Mouse (Mus musculus) cerebellum, postnatal 25 days (tissue): ENCODE results near the gene Etfbkmt.
A peak's percentile ranks its signal among the peaks of the same experiment; 100 is the strongest.
"Not testable (repeated sequence)": the region's sequence is repeated elsewhere in the genome, so short reads cannot be mapped to it uniquely, and the experiment has no call there.

ENCODE experiments used
- DNase-seq, 2 experiments: peaks; one replicate each; pipeline ENCODE4 v3.0.0; 2021; ENCODE audit warnings: mixed read lengths in 2 of 2

The Etfbkmt gene

DNA sequence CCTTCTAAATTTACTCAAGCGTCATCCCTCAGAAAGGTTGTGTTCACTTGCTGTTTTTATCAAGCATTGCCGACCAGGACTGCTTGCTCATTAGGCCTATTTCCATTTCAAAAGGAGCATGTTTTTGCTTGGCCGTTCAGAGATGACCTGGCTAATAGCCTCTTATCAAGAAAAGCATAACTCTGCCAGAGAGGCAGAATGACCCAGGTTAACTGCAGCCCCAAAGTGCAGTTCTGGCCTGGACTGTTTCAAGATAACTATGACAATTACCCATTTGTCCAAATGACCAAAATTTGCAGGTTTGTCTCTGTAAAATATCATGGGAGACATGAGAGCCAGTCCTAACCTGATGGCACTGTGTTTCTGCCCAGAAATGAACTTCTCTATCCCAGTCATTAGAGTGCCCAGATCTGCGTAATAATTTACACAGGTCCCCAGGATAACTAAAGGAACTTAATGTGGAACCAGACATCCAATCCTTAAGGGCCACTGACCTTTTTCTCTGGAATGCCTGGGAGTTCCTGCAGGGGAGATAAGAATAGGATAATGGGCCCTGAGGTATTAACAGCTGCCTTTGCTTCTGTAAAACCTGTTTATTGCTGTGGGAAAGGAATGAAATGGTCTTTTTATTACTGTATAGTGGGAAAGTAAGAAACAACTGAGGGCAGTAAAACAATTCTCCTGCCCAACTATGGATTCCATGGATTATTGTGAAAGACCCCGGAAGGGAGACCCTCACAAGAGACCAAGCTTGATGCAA is 5.1 kb upstream of the Etfbkmt start:
- DNase-seq: no peak

DNA sequence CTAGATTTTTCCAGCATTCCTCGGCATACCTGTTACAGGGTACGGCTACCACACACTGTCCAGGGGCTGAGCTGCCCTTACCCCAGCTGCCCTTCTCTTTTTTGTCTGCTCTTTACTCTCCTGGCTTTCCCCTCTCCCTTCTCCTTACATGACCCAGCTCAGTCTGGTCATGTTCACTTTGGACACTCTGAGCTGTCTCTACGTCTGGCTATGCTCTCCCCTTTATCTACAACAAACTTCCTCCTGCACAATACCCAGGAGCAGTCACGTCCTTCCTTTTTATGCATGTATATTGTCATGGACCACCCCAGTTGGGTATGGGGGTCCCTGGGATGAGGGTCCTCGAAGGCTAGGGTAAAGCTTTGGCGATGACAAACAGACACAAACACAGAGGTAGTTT is 4.0 kb upstream of the Etfbkmt start:
- DNase-seq: no peak

DNA sequence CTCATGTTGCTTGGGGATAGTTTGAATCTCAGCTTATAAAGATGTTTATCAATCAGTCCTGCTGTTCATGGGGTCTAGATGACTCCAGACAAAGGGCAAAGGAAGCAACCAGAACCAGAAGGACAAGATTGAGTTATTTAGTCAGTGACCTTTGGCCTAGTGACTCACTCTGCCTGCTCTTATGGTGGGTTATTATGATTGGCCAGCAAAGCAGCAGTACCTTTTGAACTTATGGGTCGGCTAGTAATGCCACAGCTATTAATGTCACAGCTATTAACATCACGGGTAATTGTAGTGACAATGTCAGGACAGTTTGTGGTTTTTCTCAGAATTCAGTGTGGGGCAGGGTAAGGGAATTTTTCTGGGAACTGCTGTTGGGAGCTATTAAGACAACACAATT is 1.7 kb upstream of the Etfbkmt start:
- DNase-seq: no peak

DNA sequence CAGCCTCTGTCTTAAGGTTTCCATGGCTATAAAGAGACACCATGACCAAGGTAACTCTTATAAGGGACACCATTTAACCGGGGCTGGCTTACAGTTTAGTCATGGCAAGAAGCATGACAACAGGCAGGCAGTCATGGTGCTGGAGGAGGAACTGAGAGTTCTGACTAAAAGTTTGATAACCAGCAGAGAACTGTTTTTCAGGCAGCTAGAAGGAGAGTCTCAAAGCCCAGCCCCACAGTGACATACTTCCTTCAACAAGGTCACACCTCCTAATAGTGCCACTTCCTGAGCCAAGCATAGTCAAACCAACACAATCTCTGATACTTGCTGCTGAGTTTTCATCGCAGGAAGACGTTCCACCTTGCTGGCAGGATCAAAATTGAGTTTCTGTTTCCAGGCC is 638 bp upstream of the Etfbkmt start:
- DNase-seq: no peak

DNA sequence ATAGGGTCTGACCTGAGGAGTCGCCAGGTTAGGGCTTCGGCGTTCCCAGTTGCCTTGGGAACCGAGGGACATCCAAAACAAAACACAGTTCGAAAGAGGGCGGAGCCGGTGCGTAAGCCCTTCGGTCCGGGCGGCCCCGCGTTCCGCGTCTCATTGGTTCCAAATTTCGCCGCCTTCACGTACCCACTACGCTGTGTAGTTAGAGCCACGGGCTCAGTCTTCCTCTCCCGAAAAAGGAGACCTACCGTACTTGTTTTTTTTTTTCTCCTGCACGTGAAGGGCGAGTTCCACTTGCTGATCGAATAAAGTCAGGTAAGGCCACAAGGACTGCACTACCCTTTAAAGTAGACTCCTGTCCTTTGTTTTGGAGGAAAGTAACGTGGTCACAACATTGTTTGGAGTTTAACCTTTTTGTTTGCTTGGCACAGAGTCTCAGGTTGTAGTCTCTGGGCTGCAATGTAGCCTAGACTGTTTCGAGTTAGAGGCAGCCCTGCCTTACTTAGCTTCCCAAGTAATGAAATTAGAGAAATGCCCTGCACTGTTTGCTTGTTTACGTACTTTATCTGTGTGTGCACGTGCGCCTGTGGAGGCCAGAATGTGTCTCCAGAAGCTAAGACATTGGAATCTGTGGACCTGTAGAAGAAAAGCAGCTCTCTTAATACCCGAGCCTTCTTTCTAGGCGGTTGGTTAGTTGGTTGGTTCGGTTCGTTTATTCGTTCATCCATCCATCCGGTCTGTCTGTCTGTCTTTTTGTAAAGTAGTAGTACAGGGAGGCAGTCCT is 1.9 kb downstream of the Etfbkmt start:
- peak; percentile 76 to 81 for DNase-seq

DNA sequence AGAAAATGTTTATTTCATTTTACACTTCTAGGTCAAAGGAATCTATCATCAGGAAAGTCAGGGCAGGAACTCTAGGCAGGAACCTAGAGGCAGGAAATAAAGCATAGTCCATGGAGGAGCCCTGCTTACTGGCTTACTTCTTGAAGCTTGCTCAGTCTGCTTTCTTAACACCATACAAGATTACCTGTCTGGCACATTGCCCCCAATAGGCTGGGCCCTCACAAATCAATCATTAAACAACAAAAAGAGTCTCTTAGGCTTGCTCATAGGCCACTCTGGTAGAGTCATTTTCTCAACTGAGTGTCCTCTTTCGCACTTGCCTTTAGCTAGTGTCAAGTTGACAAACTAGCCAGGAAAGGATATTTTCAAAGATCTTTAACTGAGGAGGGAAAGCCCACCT is 5.5 kb downstream of the Etfbkmt start:
- DNase-seq: no peak

DNA sequence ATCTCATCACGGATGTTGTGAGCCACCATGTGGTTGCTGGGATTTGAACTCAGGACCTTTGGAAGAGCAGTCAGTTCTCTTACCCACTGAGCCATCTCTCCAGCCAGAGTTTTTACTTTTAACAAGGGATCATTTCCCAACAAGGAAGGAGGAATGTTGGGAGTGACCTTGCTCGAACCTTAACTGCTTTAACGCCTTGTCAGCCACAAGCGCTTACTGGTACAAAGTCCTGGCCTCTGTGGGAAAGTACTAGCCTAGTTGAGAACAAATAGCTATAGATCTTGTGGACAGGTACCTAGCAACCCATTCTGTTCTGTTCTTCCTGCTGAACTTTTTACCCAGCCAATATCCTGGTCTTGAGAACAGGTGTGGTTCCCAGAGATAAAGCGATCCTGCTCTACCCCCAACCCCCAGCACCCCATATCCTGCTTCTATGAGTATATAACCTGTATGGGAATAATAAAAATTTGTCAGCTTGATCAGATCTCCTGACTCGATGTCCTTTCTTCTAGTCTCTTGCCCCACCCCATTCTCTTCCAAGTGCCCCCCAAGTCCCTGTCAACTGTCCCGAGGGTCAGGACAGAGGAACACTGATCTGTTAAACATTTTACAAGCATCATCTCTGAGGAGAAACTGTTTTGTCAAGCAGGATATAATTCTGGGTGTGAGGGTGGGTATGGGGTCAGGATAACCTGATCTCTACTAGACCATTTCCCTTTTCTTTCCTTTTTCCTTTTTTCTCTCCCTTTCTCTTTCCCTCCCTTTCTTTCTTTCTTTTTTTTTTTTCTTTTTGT is 9.0 kb downstream of the Etfbkmt start:
- no peak for DNase-seq

DNA sequence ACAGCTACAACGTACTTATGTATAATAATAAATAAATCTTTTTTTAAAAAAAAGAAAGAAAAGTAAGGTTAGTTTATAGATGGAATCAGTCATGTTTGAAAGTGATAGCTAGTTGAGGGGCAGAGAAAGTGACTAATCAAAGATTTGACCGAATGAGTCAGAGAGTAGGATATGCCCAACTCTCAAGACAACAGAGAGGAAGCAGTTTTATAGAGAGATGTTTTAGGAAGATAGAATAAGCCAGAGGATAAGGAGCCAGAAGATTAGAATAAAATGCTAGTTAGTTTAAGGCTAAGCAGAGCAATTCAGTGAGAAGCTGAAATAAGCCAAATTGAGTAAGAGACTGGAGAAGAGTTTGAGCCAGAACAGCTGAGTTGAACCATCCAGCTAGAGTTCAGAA is 12.5 kb downstream of the Etfbkmt start:
- DNase-seq: no peak

DNA sequence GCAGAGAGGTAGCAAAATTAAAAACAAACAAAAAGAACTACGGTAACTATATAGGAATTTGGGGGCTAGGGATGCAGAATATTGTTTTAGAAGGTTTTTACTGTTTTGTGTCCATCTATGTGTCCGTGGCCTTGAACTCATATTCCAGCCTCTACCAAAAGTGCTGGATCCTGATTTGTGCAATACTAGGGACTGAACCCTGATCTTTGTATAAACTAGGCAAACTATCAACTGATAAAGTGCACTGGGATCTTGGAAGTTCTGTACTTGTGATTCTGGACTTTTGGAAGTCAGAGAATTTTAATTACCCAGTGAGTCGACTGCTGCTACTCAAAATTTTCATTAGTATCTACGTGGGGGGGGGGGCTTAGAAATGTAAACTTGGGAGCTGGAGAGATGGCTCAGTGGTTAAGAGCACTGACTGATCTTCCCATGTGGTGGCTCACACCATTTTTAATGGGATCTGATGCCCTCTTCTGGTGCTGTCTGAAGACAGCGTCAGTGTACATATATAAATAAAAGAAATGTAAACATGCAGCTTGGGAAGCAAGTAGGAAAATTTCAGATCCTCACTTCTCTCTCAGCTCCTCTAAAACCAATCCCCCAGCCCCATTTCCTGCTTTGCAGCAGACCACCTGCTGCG is 13.9 kb downstream of the Etfbkmt start:
- no peak for DNase-seq

DNA sequence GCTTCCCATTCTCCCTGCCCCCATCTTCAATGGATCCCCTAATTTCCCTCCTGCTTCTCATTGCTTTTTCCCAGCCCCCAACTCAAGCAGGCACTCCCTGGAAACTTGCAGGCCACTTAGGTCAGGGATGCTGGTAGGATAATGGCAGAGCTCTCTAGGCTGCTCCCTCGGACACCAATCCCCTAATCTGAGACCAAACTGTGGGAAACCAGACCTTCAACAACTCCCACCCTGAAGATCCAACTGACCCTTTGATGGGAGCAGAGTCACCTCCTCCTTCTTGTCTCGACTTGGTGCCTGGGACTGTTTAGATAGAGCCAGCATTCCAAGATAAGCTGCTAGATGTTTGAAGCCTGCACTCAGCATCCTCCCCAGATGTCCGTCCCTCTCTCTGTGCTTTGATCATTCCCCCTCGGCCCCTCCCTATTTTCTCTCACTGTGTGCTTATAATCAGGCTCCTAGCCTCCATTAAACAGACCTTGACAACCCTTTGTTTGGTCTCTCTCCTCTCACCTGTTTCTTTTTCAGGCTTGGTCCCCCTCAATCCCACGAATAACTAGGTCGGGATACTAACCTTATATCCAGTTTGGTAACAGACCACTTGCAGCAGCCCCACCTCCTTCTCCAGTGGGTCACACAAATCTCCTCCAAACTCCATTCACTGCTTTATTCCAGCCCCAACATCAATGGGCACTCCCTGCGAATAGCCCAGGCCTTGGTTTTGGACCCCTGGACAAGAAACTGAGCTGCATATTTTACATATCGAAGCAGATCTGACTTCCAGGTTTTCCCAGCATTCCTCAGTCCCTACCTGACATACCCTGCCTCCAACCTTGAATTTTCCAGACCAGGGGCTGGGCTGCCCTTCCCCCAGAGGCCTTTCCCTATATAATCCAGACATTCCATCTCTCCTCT is 14.7 kb downstream of the Etfbkmt start:
- DNase-seq: no peak

DNA sequence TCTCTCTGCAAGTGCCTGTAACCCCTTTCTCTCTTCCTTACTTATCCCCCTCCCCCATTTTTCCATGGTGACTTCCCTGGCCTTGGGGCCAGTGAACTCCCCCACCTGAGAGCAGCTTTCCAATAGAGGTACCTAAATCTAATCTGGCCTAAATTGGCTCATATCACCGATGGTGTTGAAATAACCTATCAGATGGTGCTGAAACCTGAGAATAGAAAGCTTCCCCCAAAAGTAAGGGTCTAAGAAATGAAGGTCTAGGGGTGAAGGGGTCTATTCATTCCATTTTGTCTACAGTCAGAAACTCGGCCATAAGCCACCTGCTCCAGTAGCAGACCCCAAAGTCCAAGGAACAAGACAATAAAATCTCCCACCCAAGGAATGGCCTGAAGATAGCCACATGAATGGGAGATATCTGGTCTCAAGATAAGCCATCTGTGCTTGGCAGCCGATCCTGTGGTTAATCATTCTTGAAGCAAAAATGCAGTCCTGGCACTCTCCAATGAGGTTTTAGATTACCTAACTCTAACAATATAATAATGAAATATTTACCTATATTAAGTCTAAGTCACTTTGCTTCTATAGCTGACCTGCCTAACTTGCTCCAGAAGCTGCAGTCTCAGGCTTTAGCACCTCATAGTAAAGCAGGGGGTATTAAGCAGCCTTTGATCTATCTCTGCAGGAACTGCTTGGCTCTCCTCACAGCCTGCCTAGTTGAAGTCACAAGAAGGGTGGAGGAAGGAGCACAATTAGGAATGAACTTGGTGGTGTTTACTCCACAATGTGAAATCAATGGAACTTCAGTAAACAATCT is 15.6 kb downstream of the Etfbkmt start:
- DNase-seq: peak in 1 of 2 experiments; percentile 37

DNA sequence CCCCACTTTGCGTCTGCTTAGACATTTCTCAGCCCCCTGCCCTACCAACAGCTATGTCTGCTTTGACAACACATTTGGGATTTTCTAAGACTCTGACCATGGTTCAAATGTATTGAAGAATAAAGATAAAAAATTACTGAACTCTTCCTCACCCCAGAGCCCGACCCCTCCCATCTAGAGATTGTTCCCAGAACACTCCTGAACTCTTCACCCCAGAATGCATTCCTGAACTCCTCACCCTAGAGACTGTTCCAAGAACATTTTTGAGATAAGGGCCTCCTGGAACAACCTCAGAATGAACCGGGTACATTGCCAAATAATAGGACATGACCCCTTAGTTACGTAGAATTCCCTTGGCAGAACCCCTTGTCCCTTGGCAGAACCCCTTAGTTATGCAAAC is 27.4 kb downstream of the Etfbkmt start:
- not testable (repeated sequence) for DNase-seq

DNA sequence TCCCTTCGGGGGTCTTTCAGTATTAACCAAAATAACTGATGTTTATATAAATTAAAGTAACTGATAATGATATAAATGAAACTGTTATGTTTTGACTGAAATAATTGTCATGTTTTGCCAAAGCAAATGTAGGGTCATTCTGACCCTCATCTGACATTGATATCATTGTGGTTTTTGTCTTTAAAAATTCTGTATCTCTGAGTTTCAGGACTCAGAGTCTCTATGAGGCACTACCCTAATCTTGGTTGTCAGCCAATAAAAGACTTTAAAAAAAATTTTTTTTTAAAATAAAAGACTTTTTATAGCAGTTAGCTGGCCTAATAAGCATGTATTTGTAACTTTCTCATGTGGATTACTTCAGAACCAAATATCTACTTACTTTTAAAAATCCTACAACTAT is 28.0 kb downstream of the Etfbkmt start:
- no peak for DNase-seq

DNA sequence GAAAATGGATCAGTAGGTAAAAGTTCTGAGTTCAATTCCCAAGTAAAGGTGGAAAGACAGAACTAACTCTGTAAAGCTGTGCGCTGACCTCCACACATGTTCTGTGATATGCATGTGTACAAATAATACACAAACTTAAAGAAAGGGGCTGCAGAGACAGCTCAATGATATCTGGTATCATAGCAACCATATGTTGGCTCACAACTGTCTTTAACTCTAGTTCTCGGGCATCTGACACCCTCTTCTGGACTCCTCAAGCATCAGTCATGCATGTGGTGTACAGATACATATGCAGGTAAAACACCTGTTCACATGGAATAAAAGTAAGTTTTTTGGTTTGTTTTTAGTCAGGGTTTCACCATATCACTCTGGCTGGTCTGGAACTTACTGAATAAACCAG is 28.8 kb downstream of the Etfbkmt start:
- DNase-seq: no peak

DNA sequence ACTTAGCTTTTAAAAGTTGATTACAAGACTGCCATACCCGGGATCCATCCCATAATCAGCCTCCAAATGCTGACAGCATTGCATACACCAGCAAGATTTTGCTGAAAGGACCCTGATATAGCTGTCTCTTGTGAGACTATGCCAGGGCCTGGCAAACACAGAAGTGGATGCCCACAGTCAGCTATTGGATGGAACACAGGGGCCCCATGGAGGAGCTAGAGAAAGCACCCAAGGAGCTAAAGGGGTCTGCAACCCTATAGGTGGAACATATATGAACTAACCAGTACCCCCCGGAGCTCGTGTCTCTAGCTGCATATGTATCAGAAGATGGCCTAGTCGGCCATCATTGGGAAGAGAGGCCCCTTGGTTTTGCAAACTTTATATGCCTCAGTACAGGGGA is 30.3 kb downstream of the Etfbkmt start:
- not testable (repeated sequence) for DNase-seq

DNA sequence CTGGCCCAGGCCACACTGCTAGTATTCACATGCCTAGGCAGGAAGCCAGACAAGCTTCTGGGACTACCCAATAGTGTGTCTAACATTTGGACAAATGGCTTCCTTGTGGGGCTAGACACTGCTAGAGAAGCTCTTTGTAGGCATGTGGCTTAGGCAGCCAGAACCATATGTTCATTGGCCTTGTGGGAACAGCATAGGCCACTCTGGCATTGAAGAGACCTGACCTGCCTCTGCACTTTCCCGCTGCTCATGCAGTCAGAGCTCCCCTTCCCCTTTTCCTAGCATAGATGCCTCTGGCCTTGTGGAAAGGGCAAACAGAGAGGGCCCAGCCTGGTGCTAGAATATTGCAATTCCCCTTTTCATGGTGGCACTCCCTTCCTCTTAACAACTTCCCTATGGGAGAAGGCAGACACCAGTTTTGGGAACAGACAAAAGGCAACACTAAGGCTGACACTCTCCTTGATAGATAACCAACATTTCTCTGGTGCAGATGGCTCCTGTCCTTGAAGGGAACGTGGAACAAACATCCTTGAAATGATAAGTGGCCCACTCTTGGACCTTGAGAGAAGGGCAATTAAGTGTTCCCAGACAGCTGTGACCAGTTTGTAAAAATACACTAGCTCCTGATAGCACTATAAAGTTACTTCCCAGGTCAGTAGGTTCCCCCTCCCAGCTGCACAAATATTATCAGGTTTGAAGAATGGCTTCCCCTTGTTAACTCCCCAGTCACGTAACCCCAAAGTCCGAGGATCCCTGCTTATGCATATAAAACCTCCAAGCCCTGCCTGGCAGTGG is 34.4 kb downstream of the Etfbkmt start:
- peak in 1 of 2 experiments; percentile 20 for DNase-seq

DNA sequence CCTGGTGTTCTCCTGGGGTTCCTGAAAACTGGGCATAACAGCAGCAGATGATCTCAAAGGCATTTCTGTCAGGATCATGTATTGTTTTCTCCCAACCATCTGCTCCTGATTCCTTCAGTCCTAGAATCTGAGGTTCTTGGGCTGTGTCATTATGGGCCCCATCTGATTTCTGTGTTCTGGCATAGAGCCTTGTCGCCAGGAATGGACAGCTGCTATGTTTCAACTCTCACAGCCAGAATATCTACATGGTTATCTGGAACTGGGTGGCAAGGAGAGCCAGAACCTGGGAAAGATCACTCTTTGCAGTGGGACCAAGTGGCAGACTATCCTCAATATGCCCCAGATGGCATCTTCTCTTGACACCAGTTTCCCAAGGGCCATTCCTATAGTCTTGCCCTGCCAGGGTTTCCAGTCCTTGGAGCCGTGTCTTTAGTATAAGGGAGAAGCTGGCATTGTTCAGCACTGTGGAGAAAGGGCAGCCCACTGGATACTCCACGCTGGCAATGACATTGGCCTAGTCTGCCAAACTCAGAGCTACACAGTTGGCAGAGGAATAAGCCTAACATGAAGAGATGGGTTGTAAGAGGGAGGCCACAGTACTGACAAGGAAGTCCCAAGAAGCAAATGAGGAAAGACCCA is 35.4 kb downstream of the Etfbkmt start:
- peak; percentile 62 to 70 for DNase-seq

DNA sequence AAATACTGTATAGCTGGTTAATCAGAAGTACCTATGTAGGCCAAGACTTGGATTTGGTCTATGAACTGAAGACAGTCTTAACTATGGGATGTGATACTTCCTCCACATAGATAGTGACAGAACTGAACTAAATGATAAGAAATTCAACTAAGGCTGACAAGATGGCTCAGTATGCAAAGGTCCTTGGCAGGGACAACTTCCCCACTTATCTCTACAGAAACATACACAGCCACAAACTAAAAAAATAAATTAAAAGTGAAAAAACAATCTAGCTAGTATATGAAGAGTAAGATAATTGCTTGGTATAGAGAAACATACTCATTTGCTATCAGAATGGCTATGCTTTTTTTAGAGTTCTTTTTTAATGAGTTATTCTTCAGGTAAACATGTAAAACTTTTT is 39.4 kb downstream of the Etfbkmt start:
- DNase-seq: no peak

DNA sequence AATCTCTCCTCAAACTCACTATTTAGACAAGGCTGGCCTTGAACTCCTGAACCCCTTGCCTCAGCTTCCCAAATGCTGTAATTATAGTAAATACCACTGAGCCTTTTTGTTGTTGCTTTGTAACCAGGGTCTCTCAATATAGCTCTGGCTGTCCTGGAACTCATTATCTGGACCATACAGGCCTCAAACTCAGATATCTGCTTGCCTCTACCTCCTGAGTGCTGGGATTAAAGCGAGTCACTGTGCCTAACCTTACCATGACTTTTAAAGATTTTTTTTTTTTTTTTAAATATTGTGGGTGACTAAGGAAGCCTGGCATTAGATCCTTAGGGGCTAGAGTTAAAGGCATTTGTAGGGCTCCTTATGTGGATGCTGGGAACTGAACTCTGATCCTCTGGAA is 44.4 kb downstream of the Etfbkmt start:
- no peak for DNase-seq

DNA sequence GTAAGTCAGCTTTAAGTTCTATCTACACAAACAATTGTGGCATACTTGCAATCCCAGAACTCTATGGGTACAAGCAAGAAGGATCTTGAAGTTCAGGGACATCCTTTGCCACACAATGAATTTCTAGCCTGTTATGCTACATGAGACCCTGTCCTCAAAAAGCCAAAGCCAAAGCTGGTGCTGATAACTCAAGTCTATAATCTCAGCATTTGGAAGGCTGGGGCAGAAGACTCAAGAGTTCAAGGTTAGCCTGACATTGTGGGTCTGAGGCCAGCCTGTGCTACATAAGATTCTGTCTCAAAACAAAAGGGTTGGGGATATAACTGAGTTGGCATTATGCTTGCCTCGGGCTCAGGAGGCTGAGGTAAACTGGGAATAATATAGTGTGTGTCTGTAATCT is 47.7 kb downstream of the Etfbkmt start:
- no peak for DNase-seq
